Mouse (Mus musculus) colon, adult 2 months (tissue): ENCODE results near the gene Ppy. TPM values are rescaled to one million over a fixed set of nuclear protein-coding genes. Genes with fewer than 3 reads are reported as not detected.

Experiments used
- polyA plus RNA-seq: library from polyadenylated mRNA; depleted of rRNA; stranded (reverse); fragments of >200 nt; gene quantifications from 2 replicates; pipeline ENCODE4 v1.2.3, GENCODE M21; 2012; rRNA removed

Gene Ppy
- polyA plus RNA-seq, result 156 and 278 TPM in 2 replicates

GRCm38 (mm10) chr11:102101219-102101618 is at the start of gene Ppy:
TSS of gene Ppy (minus strand) at chr11:102101319.

GRCm38 (mm10) chr11:102145471-102146001 is 44.4 kb upstream of the Ppy start, which contains the start of gene Nags:
TSS of gene Nags (plus strand) at chr11:102145513.

GRCm38 (mm10) chr11:102107732-102108131 is 6.6 kb upstream of the Ppy start, which contains the start of gene Pyy:
TSS of gene Pyy (minus strand) at chr11:102107832.

GRCm38 (mm10) chr11:102087931-102088898 is 12.9 kb downstream of the Ppy start, which contains the start of gene Mpp2:
TSS of gene Mpp2 (minus strand) at chr11:102088515.

Other genes with a start within 250 kb of the Ppy start
- 1.3 and 1.7 TPM in 2 replicates for gene Meox1, start 206.9 kb downstream of the Ppy start, polyA plus RNA-seq
- 0.10 TPM in 1 of 2 replicates, not detected in the other for gene Sost, start 134.3 kb downstream of the Ppy start, polyA plus RNA-seq
- not detected in 2 replicates for gene Cfap97d1, start 117.0 kb downstream of the Ppy start, polyA plus RNA-seq
- 112 and 133 TPM in 2 replicates for gene Dusp3, start 114.3 kb downstream of the Ppy start, polyA plus RNA-seq
- 10.6 and 12.7 TPM in 2 replicates for gene Mpp3, start 72.9 kb downstream of the Ppy start, polyA plus RNA-seq
- gene Cd300lg, start 59.8 kb downstream of the Ppy start, polyA plus RNA-seq, result 7.7 and 9.2 TPM in 2 replicates
- gene Mpp2, start 12.8 kb downstream of the Ppy start, polyA plus RNA-seq, result 4.9 and 5.9 TPM in 2 replicates
- gene Pyy, start 6.5 kb upstream of the Ppy start, polyA plus RNA-seq, result 2,050 and 2,272 TPM in 2 replicates
- gene Nags, start 44.2 kb upstream of the Ppy start, polyA plus RNA-seq, result 10.8 and 16.1 TPM in 2 replicates
- 23.5 and 29.5 TPM in 2 replicates for gene Tmem101, start 55.1 kb upstream of the Ppy start, polyA plus RNA-seq
- gene Lsm12, start 84.0 kb upstream of the Ppy start, polyA plus RNA-seq, result 25.4 and 35.2 TPM in 2 replicates
- 114 and 152 TPM in 2 replicates for gene G6pc3, start 88.3 kb upstream of the Ppy start, polyA plus RNA-seq
- gene Hdac5, start 128.8 kb upstream of the Ppy start, polyA plus RNA-seq, result 97.0 and 115 TPM in 2 replicates
- 3.3 and 3.9 TPM in 2 replicates for gene BC030867, start 147.6 kb upstream of the Ppy start, polyA plus RNA-seq
- gene Asb16, start 167.4 kb upstream of the Ppy start, polyA plus RNA-seq, result 1.6 and 2.8 TPM in 2 replicates
- gene Tmub2, start 183.6 kb upstream of the Ppy start, polyA plus RNA-seq, result 57.5 and 64.0 TPM in 2 replicates
- 41.5 and 46.8 TPM in 2 replicates for gene Atxn7l3, start 195.3 kb upstream of the Ppy start, polyA plus RNA-seq
- gene Ubtf, start 218.4 kb upstream of the Ppy start, polyA plus RNA-seq, result 31.0 and 33.3 TPM in 2 replicates